ENCODE assay signal across 10 mouse cellular contexts in genomic region chr8:80895397-80895796, GRCm38 (mm10). TPM values are rescaled to one million over a fixed set of nuclear protein-coding genes. Genes with fewer than 3 reads are reported as not detected.
A peak's percentile ranks its signal among the peaks of the same experiment; 100 is the strongest.
DNase-seq lines count a peak whose midpoint lies in the region; ATAC-seq lines count a peak whose summit lies in the region.
"Had no signal": no experiment of that assay in that cellular context is flagged by ENCODE, and none has a peak within 500 bp of the region (broad histone marks: within the 10 kb centered on the region; RNA-seq: fewer than 3 reads in every experiment).

No protein-coding gene starts in this region.

- peak overlapping the region; percentile 45 for H3K4me2 ChIP-seq in embryonic facial prominence, embryonic 14.5 days (ENCODE audit: low read depth, low read length)
- H3K4me2 ChIP-seq in intestine, embryonic 14.5 days (ENCODE audit: low read length): peak overlapping the region; percentile 40
- H3K4me2 ChIP-seq in midbrain, embryonic 15.5 days: peak overlapping the region; percentile 9; the same call in 1 of the 2 replicates

- no peaks in the 10 kb centered on the region for H3K36me3 ChIP-seq in embryonic facial prominence, embryonic 14.5 days (ENCODE audit: control insufficient read depth, insufficient read depth, low read length)
- no peaks in the 10 kb centered on the region for H3K36me3 ChIP-seq in intestine, embryonic 14.5 days (ENCODE audit: control insufficient read depth, insufficient read depth, low read length)
- H3K36me3 ChIP-seq in midbrain, embryonic 15.5 days (replicated peaks): no peaks in the 10 kb centered on the region

- WGBS in embryonic facial prominence, embryonic 14.5 days: 10% methylated on average over 6 of the region's 6 CpGs
- 20% methylated on average over 6 of the region's 6 CpGs for WGBS in intestine, embryonic 14.5 days
- 31% methylated on average over 6 of the region's 6 CpGs for WGBS in midbrain, embryonic 15.5 days

- DNase-seq in heart, adult 11 months: peak; percentile 93
- DNase-seq in heart, postnatal 25 days (ENCODE audit: low spot score): no peak
- peak; percentile 88 for DNase-seq in embryonic facial prominence, embryonic 14.5 days (ENCODE audit: low spot score)
- no peak for DNase-seq in intestine, embryonic 14.5 days (ENCODE audit: low spot score)
- DNase-seq in adrenal gland, adult 18-20 months (ENCODE audit: low spot score in 2 of 2): no peak
- no peak for DNase-seq in cerebellum, adult 8-10 months
- DNase-seq in urinary bladder, postnatal 4 days (ENCODE audit: low spot score in 2 of 2): no peak

- peak overlapping the region; percentile 11; the same call in 1 of the 2 replicates for H3K4me3 ChIP-seq in embryonic facial prominence, embryonic 14.5 days (ENCODE audit: low read depth, low read length)
- no peak overlapping the region for H3K4me3 ChIP-seq in intestine, embryonic 14.5 days (ENCODE audit: low read depth, low read length)
- no peak overlapping the region for H3K4me3 ChIP-seq in midbrain, embryonic 15.5 days
- H3K4me3 ChIP-seq: megakaryocyte, embryonic 14.5 days had no signal

- peaks cover 9% of the 10 kb centered on the region; the same call in 1 of the 2 replicates for H3K4me1 ChIP-seq in embryonic facial prominence, embryonic 14.5 days (ENCODE audit: control insufficient read depth, insufficient read depth, low read length)
- H3K4me1 ChIP-seq in intestine, embryonic 14.5 days (replicated peaks; ENCODE audit: control insufficient read depth, insufficient read depth, low read length): peaks cover 10% of the 10 kb centered on the region
- no peaks in the 10 kb centered on the region for H3K4me1 ChIP-seq in midbrain, embryonic 15.5 days

- H3K9ac ChIP-seq in embryonic facial prominence, embryonic 14.5 days (ENCODE audit: low read depth, low read length): no peak overlapping the region
- H3K9ac ChIP-seq in intestine, embryonic 14.5 days (ENCODE audit: low read length): no peak overlapping the region
- H3K9ac ChIP-seq in midbrain, embryonic 15.5 days: no peak overlapping the region

- ATAC-seq in embryonic facial prominence, embryonic 14.5 days (ENCODE audit: low read depth): peak; percentile 76; the same call in 1 of the 2 replicates
- no peak for ATAC-seq in intestine, embryonic 14.5 days (replicated peaks; ENCODE audit: low FRiP score, low TSS enrichment, low read depth)
- ATAC-seq in midbrain, embryonic 15.5 days (replicated peaks): no peak

- no peaks in the 10 kb centered on the region for H3K9me3 ChIP-seq in embryonic facial prominence, embryonic 14.5 days (ENCODE audit: control insufficient read depth, low read length)
- H3K9me3 ChIP-seq in intestine, embryonic 14.5 days (ENCODE audit: control insufficient read depth, low read length): no peaks in the 10 kb centered on the region
- no peaks in the 10 kb centered on the region for H3K9me3 ChIP-seq in midbrain, embryonic 15.5 days
- H3K9me3 ChIP-seq: megakaryocyte, embryonic 14.5 days had no signal

- no peaks in the 10 kb centered on the region for H3K27me3 ChIP-seq in embryonic facial prominence, embryonic 14.5 days (replicated peaks; ENCODE audit: control insufficient read depth, insufficient read depth, low read length)
- no peaks in the 10 kb centered on the region for H3K27me3 ChIP-seq in intestine, embryonic 14.5 days (replicated peaks; ENCODE audit: control insufficient read depth, insufficient read depth, low read length)
- no peaks in the 10 kb centered on the region for H3K27me3 ChIP-seq in midbrain, embryonic 15.5 days (replicated peaks)
- H3K27me3 ChIP-seq: CH12.LX; megakaryocyte, embryonic 14.5 days had no signal

- H3K27ac ChIP-seq in embryonic facial prominence, embryonic 14.5 days (replicated peaks; ENCODE audit: low read depth, low read length): peak overlapping the region; percentile 54
- no peak overlapping the region for H3K27ac ChIP-seq in intestine, embryonic 14.5 days (ENCODE audit: low read depth)
- H3K27ac ChIP-seq in midbrain, embryonic 15.5 days: no peak overlapping the region

- intact Hi-C loops in heart, postnatal 25 days (cut with DNase I): loop anchor here (2.0 kb wide), 1 partner anchor 15 kb away; the partner anchor contains the start of gene Gab1

RNA-seq across cellular contexts. Expression of gene Gab1, which starts 15.1 kb away (rescaled TPM):
- total RNA-seq in heart, postnatal 25 days (2021): 10 to 100 TPM; 34.1 to 38.8 TPM
- polyA plus RNA-seq in embryonic facial prominence, embryonic 14.5 days (2014; fragmentation: Nextera tagmentation; extraction: Ambion mirVana): 30.3 and 34.8 TPM in 2 replicates
- polyA plus RNA-seq in intestine, embryonic 14.5 days (2014; fragmentation: Nextera tagmentation; extraction: Ambion mirVana): 23.1 and 23.9 TPM in 2 replicates
- 8.6 and 9.3 TPM in 2 replicates for polyA plus RNA-seq in midbrain, embryonic 15.5 days (2015; fragmentation: Nextera tagmentation; extraction: Ambion mirVana)
- total RNA-seq in adrenal gland, adult 18-20 months (2021): 10 to 100 TPM; 15.8 to 16.0 TPM

Comparison
In these comparisons a context has a peak if more than half of its experiments do, and no peak if none do; other contexts are left out.
1. DNase-seq: peak in heart, adult 11 months (single experiment) and embryonic facial prominence, embryonic 14.5 days (single experiment); none in heart, postnatal 25 days (single experiment), intestine, embryonic 14.5 days (single experiment), adrenal gland, adult 18-20 months (0 of 2), cerebellum, adult 8-10 months (single experiment) and urinary bladder, postnatal 4 days (0 of 2).
2. Peak in every context shown above with its lines, with median percentiles within 50 percentile points of each other: H3K4me2 ChIP-seq.